Mouse (Mus musculus): ENCODE measurements around the gene Tex2.
"Not testable (repeated sequence)": the region's sequence is repeated elsewhere in the genome, so short reads cannot be mapped to it uniquely, and the experiment has no call there.

Gene Tex2

GRCm38 (mm10) chr11:106579957-106580356, 33.3 kb downstream of the Tex2 start:
- no peak for DNase-seq (ENCODE audit: low spot score in 2 of 2)

GRCm38 (mm10) chr11:106579146-106579545, 34.1 kb downstream of the Tex2 start:
- no peak for DNase-seq (ENCODE audit: low spot score in 2 of 2)

GRCm38 (mm10) chr11:106577624-106578355, 35.4 kb downstream of the Tex2 start:
- DNase-seq (ENCODE audit: low spot score in 2 of 2) = not testable (repeated sequence)

GRCm38 (mm10) chr11:106574456-106574855, 38.8 kb downstream of the Tex2 start:
- no peak for DNase-seq (ENCODE audit: low spot score in 2 of 2)

GRCm38 (mm10) chr11:106573476-106574240, 39.6 kb downstream of the Tex2 start:
- DNase-seq (ENCODE audit: low spot score in 2 of 2) = no peak

GRCm38 (mm10) chr11:106572958-106573357, 40.3 kb downstream of the Tex2 start:
- DNase-seq (ENCODE audit: low spot score in 2 of 2) = no peak

GRCm38 (mm10) chr11:106572020-106572782, 41.0 kb downstream of the Tex2 start:
- peak; percentile 29 to 45 for DNase-seq (ENCODE audit: low spot score in 2 of 2)

GRCm38 (mm10) chr11:106571026-106571983, 41.9 kb downstream of the Tex2 start:
- DNase-seq (ENCODE audit: low spot score in 2 of 2) = no peak

GRCm38 (mm10) chr11:106568329-106568960, 44.8 kb downstream of the Tex2 start:
- no peak for DNase-seq (ENCODE audit: low spot score in 2 of 2)

GRCm38 (mm10) chr11:106566040-106566785, 47.0 kb downstream of the Tex2 start:
- DNase-seq (ENCODE audit: low spot score in 2 of 2) = no peak

GRCm38 (mm10) chr11:106564261-106564660, 49.0 kb downstream of the Tex2 start:
- DNase-seq (ENCODE audit: low spot score in 2 of 2) = peak; percentile 81

GRCm38 (mm10) chr11:106562707-106563106, 50.5 kb downstream of the Tex2 start:
- no peak for DNase-seq (ENCODE audit: low spot score in 2 of 2)

GRCm38 (mm10) chr11:106559773-106560172, 53.5 kb downstream of the Tex2 start:
- no peak for DNase-seq (ENCODE audit: low spot score in 2 of 2)

GRCm38 (mm10) chr11:106558008-106558407, 55.2 kb downstream of the Tex2 start:
- no peak for DNase-seq (ENCODE audit: low spot score in 2 of 2)

GRCm38 (mm10) chr11:106557398-106557797, 55.8 kb downstream of the Tex2 start:
- DNase-seq (ENCODE audit: low spot score in 2 of 2) = no peak

GRCm38 (mm10) chr11:106556689-106557088, 56.5 kb downstream of the Tex2 start:
- DNase-seq (ENCODE audit: low spot score in 2 of 2) = no peak

- no peak for DNase-seq (ENCODE audit: low spot score in 2 of 2)
Measured at GRCm38 (mm10) chr11:106555805-106556615, 57.2 kb downstream of the Tex2 start.

GRCm38 (mm10) chr11:106550398-106550797, 62.8 kb downstream of the Tex2 start:
- DNase-seq (ENCODE audit: low spot score in 2 of 2) = no peak

- DNase-seq (ENCODE audit: low spot score in 2 of 2) = no peak
Measured at GRCm38 (mm10) chr11:106546081-106546480, 67.1 kb downstream of the Tex2 start.
